Mouse (Mus musculus): ENCODE results near the gene Bmt2.

DNA sequence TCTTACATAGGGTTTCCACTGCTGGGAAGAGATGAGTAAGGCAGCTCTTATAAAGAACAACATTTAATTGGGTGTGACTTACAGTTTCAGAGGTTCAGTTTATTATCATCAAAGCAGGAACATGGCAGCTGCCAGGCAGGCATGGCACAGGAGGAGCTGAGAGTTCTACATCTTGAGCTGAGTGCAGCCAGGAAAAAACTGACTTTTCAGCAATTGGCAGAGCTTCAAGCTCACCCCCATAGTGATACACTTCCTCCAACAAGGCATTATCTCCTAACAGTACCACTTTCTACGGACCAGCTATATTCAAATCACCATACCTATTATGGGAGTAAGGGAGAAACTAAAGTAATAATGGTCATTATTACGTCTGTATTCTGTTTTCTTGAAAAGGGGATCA is 58.1 kb downstream of the Bmt2 start:
- TF ChIP-seq POLR2A (IDR thresholded peaks at IDR 0.05; ENCODE audit: insufficient read length, low read depth) (no peak), MAX (IDR thresholded peaks at IDR 0.05; ENCODE audit: low read depth) (no peak)

Data from myocyte (in vitro differentiated cells).